Mouse (Mus musculus): ENCODE data around the gene Gls2. TPM values are rescaled to one million over a fixed set of nuclear protein-coding genes. Genes with fewer than 3 reads are reported as not detected.
A peak's percentile ranks its signal among the peaks of the same experiment; 100 is the strongest.

Gene Gls2
- polyA plus RNA-seq, 2 experiments, result 3.7 to 5.5 TPM

DNA sequence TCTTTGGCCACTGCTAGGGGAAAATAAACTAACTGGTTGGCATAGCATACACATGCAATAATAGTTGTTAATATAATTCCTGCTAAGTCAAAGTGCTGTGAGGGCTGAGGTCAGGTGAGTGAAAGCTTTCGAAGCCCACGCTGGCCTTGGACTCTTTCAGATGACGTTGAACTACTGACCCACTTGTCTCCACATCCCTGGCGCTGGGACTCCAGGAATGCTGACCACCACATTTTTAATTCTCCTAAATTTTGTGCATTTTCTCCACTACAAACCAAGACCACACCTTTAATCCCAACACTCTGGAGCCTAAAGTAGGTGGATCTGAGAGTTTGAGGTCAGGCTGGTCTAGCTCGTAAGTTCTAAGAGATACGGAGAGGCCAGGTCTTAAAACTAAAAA is 1.1 kb upstream of the Gls2 start:
- ATAC-seq (ENCODE audit: insufficient read depth), result no peak
- H3K36me3 ChIP-seq (replicated peaks; ENCODE audit: control insufficient read depth, insufficient read depth, low read depth), result no peaks in the 10 kb centered on the region
- H3K4me2 ChIP-seq (ENCODE audit: low read depth), result peak overlapping the region; percentile 97
- H3K4me1 ChIP-seq (replicated peaks; ENCODE audit: control insufficient read depth in 2 of 2, insufficient read depth in 2 of 2, low read length in 1 of 2), result peaks cover 0 to 7% of the 10 kb centered on the region in 2 experiments; a peak in 3 of 4 replicates
- TF ChIP-seq EP300 (IDR thresholded peaks at IDR 0.05; ENCODE audit: low read depth), result no peak
- TF ChIP-seq CTCF (IDR thresholded peaks at IDR 0.05; ENCODE audit: low read depth), result no peak
- no peak for DNase-seq (ENCODE audit: low read depth in 3 of 3, low spot score in 3 of 3)
- H3K9me3 ChIP-seq (ENCODE audit: control insufficient read depth, low read length), result no peaks in the 10 kb centered on the region
- H3K4me3 ChIP-seq (ENCODE audit: insufficient read depth in 1 of 2, low read depth in 2 of 2, low read length in 2 of 2), result no peak overlapping the region
- H3K27me3 ChIP-seq (ENCODE audit: control insufficient read depth, insufficient read depth, low read length), result peaks cover 26% of the 10 kb centered on the region
- WGBS (ENCODE audit: insufficient replicate concordance), result 80% methylated on average over 6 of the region's 6 CpGs
- H3K9ac ChIP-seq (replicated peaks), result no peak overlapping the region
- no peak overlapping the region for H3K27ac ChIP-seq

DNA sequence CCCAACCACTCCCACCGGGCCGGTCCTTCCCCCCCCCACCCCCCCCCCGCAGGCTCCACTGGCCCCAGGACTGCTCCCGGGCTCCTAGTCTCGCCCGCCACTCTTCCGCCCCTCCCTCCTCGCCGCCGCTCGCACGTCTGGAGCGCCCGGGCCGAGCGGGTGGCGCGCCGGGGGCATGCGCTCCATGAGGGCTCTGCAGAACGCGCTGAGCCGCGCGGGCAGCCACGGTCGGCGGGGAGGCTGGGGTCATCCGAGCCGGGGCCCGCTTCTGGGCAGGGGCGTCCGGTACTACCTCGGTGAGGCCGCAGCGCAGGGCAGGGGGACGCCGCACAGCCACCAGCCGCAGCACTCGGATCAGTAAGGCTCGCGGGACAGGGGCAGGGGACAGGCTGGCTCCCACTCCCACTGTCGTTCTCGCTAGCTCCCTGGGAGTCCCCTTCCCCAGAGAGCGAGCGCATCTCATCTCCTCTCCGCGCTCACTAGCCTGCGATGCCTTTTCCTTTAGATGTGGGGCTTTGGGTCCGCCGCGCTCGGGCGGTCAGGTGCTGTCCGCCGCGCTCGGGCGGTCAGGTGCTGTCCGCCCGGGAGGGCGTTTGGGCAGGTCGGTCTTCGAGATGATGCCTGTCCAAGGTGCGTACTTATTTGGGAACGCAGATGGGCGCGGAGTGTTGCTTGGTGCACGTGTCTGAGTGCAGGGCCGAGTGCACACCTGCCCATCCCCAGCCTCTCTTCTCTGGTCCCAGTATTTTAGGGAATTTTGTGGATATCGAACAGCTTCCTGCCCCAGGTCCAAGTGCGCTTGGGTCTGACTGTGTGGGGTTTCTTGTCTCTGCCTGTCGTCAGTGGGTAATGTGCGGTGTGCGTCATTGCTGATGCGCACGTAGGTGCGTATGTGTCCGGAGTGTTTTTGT is 549 bp downstream of the Gls2 start:
- peak; percentile 88 for ATAC-seq (ENCODE audit: insufficient read depth)
- peaks cover 26% of the 10 kb centered on the region for H3K27me3 ChIP-seq (ENCODE audit: control insufficient read depth, insufficient read depth, low read length)
- H3K9ac ChIP-seq (replicated peaks), result peak overlapping the region; percentile 44
- H3K4me3 ChIP-seq (ENCODE audit: insufficient read depth in 1 of 2, low read depth in 2 of 2, low read length in 2 of 2), result peak overlapping the region; percentile 46 to 70
- TF ChIP-seq EP300 (IDR thresholded peaks at IDR 0.05; ENCODE audit: low read depth), result no peak
- TF ChIP-seq CTCF (IDR thresholded peaks at IDR 0.05; ENCODE audit: low read depth), result no peak
- no peaks in the 10 kb centered on the region for H3K36me3 ChIP-seq (replicated peaks; ENCODE audit: control insufficient read depth, insufficient read depth, low read depth)
- WGBS (ENCODE audit: insufficient replicate concordance), result 2% methylated on average over 75 of the region's 79 CpGs
- peak overlapping the region; percentile 97 for H3K4me2 ChIP-seq (ENCODE audit: low read depth)
- DNase-seq (ENCODE audit: low read depth in 3 of 3, low spot score in 3 of 3), result no peak
- H3K9me3 ChIP-seq (ENCODE audit: control insufficient read depth, low read length), result no peaks in the 10 kb centered on the region
- peaks cover 0 to 5% of the 10 kb centered on the region in 2 experiments; a peak in 2 of 4 replicates for H3K4me1 ChIP-seq (replicated peaks; ENCODE audit: control insufficient read depth in 2 of 2, insufficient read depth in 2 of 2, low read length in 1 of 2)
- no peak overlapping the region for H3K27ac ChIP-seq

DNA sequence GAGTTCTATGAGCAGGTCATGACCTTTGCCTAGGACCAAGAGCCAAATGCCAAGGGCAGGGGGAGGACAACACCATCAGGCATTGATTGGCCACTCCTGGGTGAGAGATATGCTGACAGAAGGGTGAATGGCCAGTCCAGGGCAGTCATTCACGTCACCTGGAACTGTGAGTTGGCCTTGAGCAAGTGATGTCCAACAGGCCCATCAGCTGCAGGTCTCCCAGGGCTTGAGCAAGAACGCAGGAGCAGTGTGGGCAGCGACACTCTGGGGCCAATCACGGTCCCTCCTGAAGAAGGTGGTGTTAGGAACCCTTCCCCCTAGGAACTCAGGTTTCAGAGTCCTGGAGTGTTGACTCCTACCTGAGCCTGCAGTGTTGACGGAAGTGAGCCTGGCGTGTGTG is 7.6 kb downstream of the Gls2 start:
- DNase-seq (ENCODE audit: low read depth in 3 of 3, low spot score in 3 of 3) (no peak), ATAC-seq (ENCODE audit: insufficient read depth) (peak; percentile 59)
- Histone ChIP-seq H3K36me3 (replicated peaks; ENCODE audit: control insufficient read depth, insufficient read depth, low read depth) (no peaks in the 10 kb centered on the region), H3K9ac (replicated peaks) (no peak overlapping the region), H3K4me2 (ENCODE audit: low read depth) (no peak overlapping the region), H3K4me1 (replicated peaks; ENCODE audit: control insufficient read depth in 2 of 2, insufficient read depth in 2 of 2, low read length in 1 of 2) (no peaks in the 10 kb centered on the region; a peak in 1 of 4 replicates), H3K27ac (no peak overlapping the region), H3K4me3 (ENCODE audit: insufficient read depth in 1 of 2, low read depth in 2 of 2, low read length in 2 of 2) (no peak overlapping the region), H3K27me3 (ENCODE audit: control insufficient read depth, insufficient read depth, low read length) (no peaks in the 10 kb centered on the region; the same call in none of the 2 replicates), H3K9me3 (ENCODE audit: control insufficient read depth, low read length) (no peaks in the 10 kb centered on the region)
- no peak for TF ChIP-seq CTCF (IDR thresholded peaks at IDR 0.05; ENCODE audit: low read depth)
- no peak for TF ChIP-seq EP300 (IDR thresholded peaks at IDR 0.05; ENCODE audit: low read depth)
- 60% methylated on average over 6 of the region's 6 CpGs for WGBS (ENCODE audit: insufficient replicate concordance)

DNA sequence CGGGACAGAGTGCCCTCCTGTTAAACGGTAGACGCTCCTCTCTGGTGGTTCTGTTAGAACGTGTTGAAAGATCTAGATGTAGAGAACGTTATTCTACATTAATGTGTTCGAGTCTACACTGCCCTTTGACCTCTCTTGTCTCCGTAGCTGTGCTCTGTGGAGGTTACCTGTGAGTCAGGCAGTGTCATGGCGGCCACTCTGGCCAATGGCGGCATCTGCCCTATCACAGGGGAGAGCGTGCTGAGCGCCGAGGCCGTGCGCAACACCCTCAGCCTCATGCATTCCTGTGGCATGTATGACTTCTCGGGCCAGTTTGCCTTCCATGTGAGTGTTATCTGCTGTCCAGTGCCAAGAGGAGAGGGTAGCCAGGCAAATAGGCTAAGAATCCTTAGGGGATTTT is 10.7 kb downstream of the Gls2 start:
- DNase-seq (ENCODE audit: low read depth in 3 of 3, low spot score in 3 of 3) (no peak), ATAC-seq (ENCODE audit: insufficient read depth) (0 out of 2 replicates have a peak, but pooled peaks have one; percentile 9)
- no peak overlapping the region for H3K9ac ChIP-seq (replicated peaks)
- H3K36me3 ChIP-seq (replicated peaks; ENCODE audit: control insufficient read depth, insufficient read depth, low read depth), result no peaks in the 10 kb centered on the region
- WGBS (ENCODE audit: insufficient replicate concordance), result 76% methylated on average over 15 of the region's 15 CpGs
- no peaks in the 10 kb centered on the region; a peak in 1 of 4 replicates for H3K4me1 ChIP-seq (replicated peaks; ENCODE audit: control insufficient read depth in 2 of 2, insufficient read depth in 2 of 2, low read length in 1 of 2)
- H3K27me3 ChIP-seq (ENCODE audit: control insufficient read depth, insufficient read depth, low read length), result no peaks in the 10 kb centered on the region
- no peak overlapping the region for H3K4me3 ChIP-seq (ENCODE audit: insufficient read depth in 1 of 2, low read depth in 2 of 2, low read length in 2 of 2)
- no peak for TF ChIP-seq CTCF (IDR thresholded peaks at IDR 0.05; ENCODE audit: low read depth)
- TF ChIP-seq EP300 (IDR thresholded peaks at IDR 0.05; ENCODE audit: low read depth), result no peak
- no peak overlapping the region for H3K4me2 ChIP-seq (ENCODE audit: low read depth)
- H3K27ac ChIP-seq, result no peak overlapping the region
- no peaks in the 10 kb centered on the region for H3K9me3 ChIP-seq (ENCODE audit: control insufficient read depth, low read length)

DNA sequence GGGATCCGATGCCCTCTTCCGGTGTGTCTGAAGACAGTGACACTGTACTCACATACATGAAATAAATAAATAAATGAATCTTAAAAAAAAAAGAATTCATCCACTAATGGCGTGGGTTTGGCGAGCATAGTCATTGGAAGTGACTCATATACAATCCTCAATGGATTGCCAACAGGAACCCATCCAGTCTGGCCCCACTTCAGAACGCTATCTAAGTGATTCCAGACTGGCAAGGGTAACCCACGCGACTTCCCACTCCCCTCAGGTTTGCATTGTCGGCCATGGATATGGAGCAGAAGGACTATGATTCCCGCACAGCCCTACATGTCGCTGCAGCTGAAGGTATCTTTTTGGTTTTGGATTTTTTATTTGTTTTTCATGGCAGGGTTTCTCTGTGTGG is 14.1 kb downstream of the Gls2 start:
- ATAC-seq (ENCODE audit: insufficient read depth), result no peak
- no peak overlapping the region for H3K4me3 ChIP-seq (ENCODE audit: insufficient read depth in 1 of 2, low read depth in 2 of 2, low read length in 2 of 2)
- no peak overlapping the region for H3K9ac ChIP-seq (replicated peaks)
- WGBS (ENCODE audit: insufficient replicate concordance), result 82% methylated on average over 10 of the region's 10 CpGs
- peaks cover 11 to 13% of the 10 kb centered on the region in 2 experiments for H3K4me1 ChIP-seq (replicated peaks; ENCODE audit: control insufficient read depth in 2 of 2, insufficient read depth in 2 of 2, low read length in 1 of 2)
- TF ChIP-seq EP300 (IDR thresholded peaks at IDR 0.05; ENCODE audit: low read depth) (no peak), CTCF (IDR thresholded peaks at IDR 0.05; ENCODE audit: low read depth) (no peak)
- H3K27ac ChIP-seq, result no peak overlapping the region
- H3K9me3 ChIP-seq (ENCODE audit: control insufficient read depth, low read length), result no peaks in the 10 kb centered on the region
- DNase-seq (ENCODE audit: low read depth in 3 of 3, low spot score in 3 of 3), result no peak
- no peaks in the 10 kb centered on the region for H3K36me3 ChIP-seq (replicated peaks; ENCODE audit: control insufficient read depth, insufficient read depth, low read depth)
- H3K27me3 ChIP-seq (ENCODE audit: control insufficient read depth, insufficient read depth, low read length), result no peaks in the 10 kb centered on the region
- H3K4me2 ChIP-seq (ENCODE audit: low read depth), result no peak overlapping the region

All from liver, embryonic 14.5 days (tissue).